Mouse (Mus musculus) left cerebral cortex, postnatal 36 days (tissue): ENCODE measurements at regions not wholly inside any gene's neighbourhood (a gene's known extent, or its start where the extent isn't known, plus 50 kb on each side); places are given as distances from the start of the nearest gene placed in this dataset.
"Not testable (repeated sequence)": the region's sequence is repeated elsewhere in the genome, so short reads cannot be mapped to it uniquely, and the experiment has no call there.

ENCODE experiments used
- DNase-seq, 2 experiments: peaks; one replicate each; pipeline ENCODE4 v3.0.0; 2021 to 2022; ENCODE audit warnings: low spot score in 2 of 2, mixed read lengths in 1 of 2
- intact Hi-C: fragments of 180-260 bp; cut with DNase I; formaldehyde crosslinking; loops from one replicate; pipeline ENCODE4 v1.15.1; 2025

DNA sequence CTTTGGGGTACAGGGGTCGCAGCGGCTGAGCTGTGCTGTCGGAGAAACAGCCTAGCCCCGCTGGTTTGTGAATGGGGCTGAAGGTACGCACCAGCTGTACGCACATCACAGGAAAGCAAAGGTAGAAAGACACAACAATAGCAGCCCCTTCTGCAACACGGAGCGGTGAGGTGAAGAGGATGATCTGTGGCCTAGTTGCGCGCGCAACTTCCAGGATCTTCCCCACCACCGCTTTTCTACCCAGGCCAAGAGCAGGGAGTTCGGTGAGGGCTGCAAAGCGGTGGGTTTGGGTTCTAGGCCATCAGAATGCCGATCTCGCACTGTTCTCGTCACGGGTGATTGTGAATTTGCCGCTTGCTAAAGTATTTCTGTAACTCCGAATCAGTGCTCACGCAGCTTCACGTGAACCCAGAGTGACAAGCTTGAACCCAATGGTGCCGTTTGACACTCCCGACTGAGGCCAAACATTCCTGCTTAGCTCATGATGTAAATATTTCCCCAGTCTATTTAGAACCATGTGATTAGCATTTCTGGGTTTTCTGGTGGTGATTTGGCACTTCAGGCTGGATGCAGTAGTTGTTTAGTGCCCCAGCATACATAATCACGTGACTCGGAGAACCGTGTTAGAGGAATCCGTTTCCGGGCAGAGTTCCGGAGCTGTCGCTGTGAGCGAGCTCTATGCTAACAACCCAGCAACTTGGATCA lies 54.7 kb downstream of the Cryaa start:
- DNase-seq: no peak
- intact Hi-C loops: no loop called here

DNA sequence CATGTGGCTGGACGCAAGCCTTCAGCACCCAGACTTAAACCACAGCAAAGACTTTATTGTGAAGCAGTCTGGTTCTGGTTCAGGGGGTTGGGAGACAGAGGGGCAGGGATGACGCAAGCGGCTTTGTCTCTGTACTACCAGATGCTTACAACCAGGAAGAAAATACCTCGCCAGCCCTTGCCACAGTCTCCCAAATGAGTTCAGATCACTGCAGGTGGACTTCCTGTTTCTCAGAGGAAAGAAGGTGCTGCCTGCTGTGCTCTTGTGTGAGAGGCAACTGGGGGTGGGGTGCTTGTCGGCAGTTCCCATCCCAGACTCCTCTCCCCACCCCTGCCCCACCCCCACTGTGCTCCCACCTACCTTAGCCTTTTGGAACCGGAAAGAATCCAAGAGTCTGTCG lies 56.9 kb downstream of the Cryaa start:
- DNase-seq: no peak
- intact Hi-C loops: no loop called here

- intact Hi-C loops: no loop called here
- no peak for DNase-seq
Observed at GRCm38 (mm10) chr17:31736716-31737115, 59.1 kb downstream of the Cryaa start.

DNA sequence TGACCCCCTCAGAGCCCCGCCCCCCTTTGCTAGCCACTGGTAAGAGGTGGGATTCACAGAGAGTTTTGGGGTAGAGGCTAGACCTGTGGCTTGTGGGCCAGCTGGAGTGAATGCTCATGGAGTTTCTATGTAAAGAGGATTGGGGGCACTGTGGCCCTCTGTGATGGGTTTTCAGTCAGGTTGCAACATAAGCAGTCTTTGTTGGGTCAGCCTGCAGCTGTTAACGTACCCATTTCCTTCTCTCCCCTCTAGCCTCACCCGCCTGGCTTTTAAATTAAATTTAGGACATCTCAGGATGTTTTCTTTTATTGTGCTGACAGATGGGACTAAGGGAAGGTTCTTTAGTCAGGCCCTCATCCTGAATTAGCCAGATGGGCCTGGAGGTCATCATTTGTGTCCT lies 60.6 kb downstream of the Cryaa start:
- intact Hi-C loops: no loop called here
- no peak for DNase-seq

DNA sequence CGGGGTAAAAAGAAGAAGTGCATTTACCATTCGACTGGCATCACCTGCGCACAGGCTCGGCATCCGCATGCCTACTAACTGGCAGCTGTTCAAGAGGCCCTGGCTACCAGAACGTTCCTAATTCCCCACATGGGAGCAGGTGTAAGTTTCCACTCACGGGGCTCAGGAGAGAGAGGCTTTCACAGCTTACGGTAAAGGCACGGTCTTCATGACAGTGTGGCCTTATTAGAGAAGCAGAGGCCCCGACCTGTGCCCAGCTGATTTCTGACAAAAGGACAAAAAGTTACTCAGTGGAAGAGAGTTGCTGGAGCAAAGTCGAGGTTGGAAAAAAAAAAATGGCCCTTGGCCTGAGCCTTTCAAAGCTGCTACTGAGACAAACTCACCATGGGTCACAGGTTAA lies 62.0 kb downstream of the Cryaa start:
- intact Hi-C loops: no loop called here
- no peak for DNase-seq

- intact Hi-C loops: no loop called here
- DNase-seq: no peak
Observed at GRCm38 (mm10) chr17:31740059-31740458, 62.5 kb downstream of the Cryaa start.

GRCm38 (mm10) chr17:31743656-31744055 lies 66.0 kb downstream of the Cryaa start:
- DNase-seq: no peak
- intact Hi-C loops: no loop called here

DNA sequence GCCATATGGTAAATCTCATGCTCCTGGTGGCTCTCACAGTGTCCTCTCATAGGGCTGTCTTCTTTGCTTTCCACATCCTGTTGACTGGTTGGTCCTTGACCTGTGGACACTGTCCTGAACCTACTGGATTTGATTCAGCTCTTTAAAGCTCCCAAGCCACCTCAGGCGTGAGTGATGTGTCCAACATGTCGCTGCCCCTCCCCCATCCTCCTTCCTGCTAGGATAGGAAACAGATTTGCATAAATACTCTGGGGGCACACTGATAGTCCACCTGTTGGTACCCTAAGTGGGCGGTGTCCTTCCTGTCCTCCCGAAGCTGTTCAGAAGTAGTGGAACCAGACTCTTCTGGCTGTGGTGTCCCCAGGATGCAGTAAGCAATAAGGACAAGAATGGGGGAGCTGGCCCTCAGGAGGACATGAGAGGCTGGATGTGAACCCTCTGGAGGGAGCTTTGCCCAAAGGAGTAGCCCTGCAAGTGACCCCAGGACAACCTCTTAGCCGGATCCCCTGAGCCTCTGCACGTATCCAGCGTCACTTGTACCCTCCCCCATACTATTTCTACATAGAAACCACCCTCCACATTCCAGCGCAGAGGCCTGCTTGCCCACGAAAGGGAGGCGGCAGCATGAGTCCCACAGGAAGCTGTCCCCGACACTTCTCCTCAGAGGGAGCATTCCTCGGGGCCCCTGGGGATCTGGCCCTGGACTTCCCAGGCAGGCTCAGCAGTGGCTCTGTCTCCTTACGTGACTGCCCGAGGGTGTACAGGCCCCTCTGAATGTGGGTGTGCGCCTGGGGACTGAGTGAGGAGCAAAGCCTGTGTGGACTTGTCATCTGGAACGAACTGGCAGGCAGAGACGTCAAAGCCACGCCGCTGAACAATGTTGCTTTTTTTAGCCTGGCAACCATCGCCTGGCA lies 68.8 kb downstream of the Cryaa start:
- peak; percentile 22 to 39 for DNase-seq
- intact Hi-C loops: no loop called here

GRCm38 (mm10) chr17:31747563-31747962 lies 70.0 kb downstream of the Cryaa start:
- DNase-seq: no peak
- intact Hi-C loops: no loop called here

- intact Hi-C loops: no loop called here
- no peak for DNase-seq
Observed at GRCm38 (mm10) chr17:31748158-31748557, 70.6 kb downstream of the Cryaa start.

GRCm38 (mm10) chr17:31748971-31749370 lies 71.4 kb downstream of the Cryaa start:
- intact Hi-C loops: no loop called here

GRCm38 (mm10) chr17:31751262-31751661 lies 73.7 kb downstream of the Cryaa start:
- no peak for DNase-seq
- intact Hi-C loops: no loop called here

More at GRCm38 (mm10) chr17:31748971-31749370, 71.4 kb downstream of the Cryaa start:
- no peak for DNase-seq

- intact Hi-C loops: no loop called here
- no peak for DNase-seq
Observed at GRCm38 (mm10) chr17:31753113-31753858, 75.7 kb downstream of the Cryaa start.

DNA sequence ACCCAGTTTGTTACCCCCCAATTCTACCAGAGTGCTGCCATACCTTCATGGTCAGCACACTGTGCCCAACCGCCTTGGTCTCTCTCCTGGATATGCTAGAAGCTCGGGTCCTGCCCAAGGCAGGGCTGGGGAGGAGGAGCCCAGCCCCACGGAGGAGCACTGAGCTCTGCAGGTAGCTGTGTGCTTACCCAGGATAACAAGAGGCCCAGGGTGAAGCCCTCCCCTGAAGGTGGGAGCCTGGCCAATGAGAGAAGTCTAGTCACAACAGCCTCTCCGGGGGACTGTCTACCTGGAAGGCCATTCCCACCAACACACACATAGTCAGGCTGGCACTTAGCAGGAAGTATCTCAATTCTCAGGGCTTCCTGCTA lies 76.2 kb downstream of the Cryaa start:
- intact Hi-C loops: no loop called here
- no peak for DNase-seq

DNA sequence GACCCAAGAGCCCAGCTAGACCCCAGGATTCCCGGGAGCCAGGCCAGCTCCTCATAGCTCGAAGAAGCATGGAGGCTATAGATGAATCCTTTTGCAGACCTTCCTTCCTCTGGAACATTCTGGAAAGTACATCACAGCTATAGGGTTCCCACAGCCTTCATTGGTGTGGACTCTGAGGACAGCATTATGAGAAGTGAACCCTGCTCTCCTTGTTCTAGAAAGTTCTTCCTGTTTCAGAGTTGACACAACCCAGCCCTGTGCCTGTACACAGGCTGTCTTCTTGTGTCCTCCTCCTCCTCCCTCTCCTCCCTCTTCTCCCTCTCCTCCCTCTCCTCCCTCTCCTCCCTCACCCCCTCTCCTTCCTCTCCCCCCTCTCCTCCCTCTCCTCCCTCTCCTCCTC lies 82.9 kb downstream of the Cryaa start:
- no peak for DNase-seq
- intact Hi-C loops: no loop called here

DNA sequence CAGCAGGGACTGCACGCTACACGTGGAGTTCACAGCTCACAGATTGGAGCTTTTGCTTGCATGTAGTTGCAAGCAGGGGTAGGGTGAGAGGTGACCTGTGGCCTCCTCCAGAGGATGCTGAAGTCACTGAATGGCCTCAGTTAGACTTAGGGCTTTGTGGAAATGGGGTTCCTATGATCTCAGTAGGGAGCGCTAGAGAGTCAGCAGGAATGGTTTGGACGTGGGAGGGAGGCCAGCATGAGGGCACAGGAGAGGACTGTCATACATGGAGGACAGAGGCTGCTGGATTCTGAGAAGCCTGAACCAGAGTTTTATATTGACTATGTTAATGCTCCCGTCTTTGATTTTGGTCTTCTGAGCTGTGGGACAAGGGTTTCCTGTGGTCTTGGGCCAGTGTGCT lies 85.5 kb downstream of the Cryaa start:
- intact Hi-C loops: no loop called here
- DNase-seq: no peak

GRCm38 (mm10) chr17:31766779-31767697 lies 88.6 kb downstream of the Sik1 start:
- intact Hi-C loops: no loop called here
- peak; percentile 50 to 54 for DNase-seq

DNA sequence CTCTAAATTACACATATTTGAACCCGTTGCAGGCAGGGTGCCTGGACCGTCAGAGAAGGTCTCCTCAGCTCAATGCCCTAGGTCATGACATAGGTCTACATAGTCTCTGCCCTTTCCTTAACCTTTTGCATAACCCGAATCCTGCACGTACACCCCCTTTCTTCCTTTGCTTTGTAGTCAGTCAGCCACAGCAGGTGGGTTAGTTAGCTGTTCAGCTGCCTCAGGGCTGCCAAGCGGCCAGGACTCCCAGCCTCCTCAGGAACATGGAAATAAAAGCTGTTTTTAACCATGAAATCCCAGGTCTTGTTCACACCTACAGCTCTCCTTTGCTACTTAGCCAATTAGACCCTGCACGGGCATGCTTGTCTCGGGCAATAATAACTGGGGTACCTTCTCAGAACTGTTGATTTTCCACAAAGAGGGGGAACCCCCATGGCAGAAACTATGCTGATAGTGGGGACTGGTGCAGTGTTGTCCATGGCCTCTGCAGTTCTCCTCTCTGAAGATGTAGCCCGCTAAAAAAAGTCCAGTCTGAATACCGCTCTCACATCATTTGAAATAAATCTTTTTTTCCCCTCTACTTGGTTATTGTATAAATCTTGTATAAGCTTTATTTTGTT lies 83.3 kb downstream of the Sik1 start:
- intact Hi-C loops: no loop called here
- DNase-seq: no peak

DNA sequence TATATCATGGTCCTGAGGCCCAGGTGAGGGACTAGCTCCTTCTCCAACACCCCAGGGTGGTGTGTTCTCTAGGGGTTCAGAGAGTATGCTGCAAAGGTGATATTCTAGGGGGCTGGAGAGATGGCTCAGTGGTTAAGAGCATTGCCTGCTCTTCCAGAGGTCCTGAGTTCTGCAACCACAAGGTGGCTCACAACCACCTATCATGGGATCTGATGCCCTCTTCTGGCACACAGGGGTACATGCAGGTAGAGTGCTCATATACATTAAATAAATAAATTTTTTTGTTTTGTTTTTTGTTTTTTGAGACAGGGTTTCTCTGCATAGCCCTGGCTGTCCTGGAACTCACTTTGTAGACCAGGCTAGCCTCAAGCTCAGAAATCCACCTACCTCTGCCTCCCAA lies 81.7 kb downstream of the Sik1 start:
- DNase-seq, intact Hi-C loops: not testable (repeated sequence)
